Mouse (Mus musculus) mesoderm, embryonic 11.5 days (tissue): Measurements from ENCODE around the gene Vezf1.

Experiments used
- DNase-seq: peaks from one replicate; pipeline ENCODE4 v3.0.0-alpha.2; 2012; ENCODE audit warnings: low read depth, low spot score

Gene Vezf1

GRCm38 (mm10) chr11:88053821-88054220 is 14.3 kb upstream of the Vezf1 start:
- no peak for DNase-seq

GRCm38 (mm10) chr11:88054589-88054988 is 13.5 kb upstream of the Vezf1 start:
- DNase-seq = peak; percentile 58

GRCm38 (mm10) chr11:88055777-88056176 is 12.3 kb upstream of the Vezf1 start:
- no peak for DNase-seq

GRCm38 (mm10) chr11:88057788-88058187 is 10.3 kb upstream of the Vezf1 start:
- DNase-seq = no peak

- DNase-seq = peak; percentile 78
These were observed 8.9 kb upstream of the Vezf1 start for GRCm38 (mm10) chr11:88059141-88059540.

GRCm38 (mm10) chr11:88061892-88062625 is 6.0 kb upstream of the Vezf1 start:
- no peak for DNase-seq

GRCm38 (mm10) chr11:88065732-88066131 is 2.3 kb upstream of the Vezf1 start:
- no peak for DNase-seq

GRCm38 (mm10) chr11:88067191-88067585 is 891 bp upstream of the Vezf1 start:
- no peak for DNase-seq

- peak; percentile 65 for DNase-seq
These were observed 549 bp downstream of the Vezf1 start for GRCm38 (mm10) chr11:88068411-88069245.

- no peak for DNase-seq
These were observed 1.1 kb downstream of the Vezf1 start for GRCm38 (mm10) chr11:88069246-88069570.

- no peak for DNase-seq
These were observed 2.3 kb downstream of the Vezf1 start for GRCm38 (mm10) chr11:88070392-88070791.

- no peak for DNase-seq
These were observed 3.0 kb downstream of the Vezf1 start for GRCm38 (mm10) chr11:88071113-88071512.

GRCm38 (mm10) chr11:88073343-88073875 is 5.3 kb downstream of the Vezf1 start:
- no peak for DNase-seq

GRCm38 (mm10) chr11:88075701-88076100 is 7.6 kb downstream of the Vezf1 start:
- DNase-seq = no peak

- DNase-seq = no peak
These were observed 8.3 kb downstream of the Vezf1 start for GRCm38 (mm10) chr11:88076394-88076793.

- DNase-seq = no peak
These were observed 15.6 kb downstream of the Vezf1 start for GRCm38 (mm10) chr11:88083699-88084098.

- DNase-seq = peak; percentile 95
These were observed 18.9 kb downstream of the Vezf1 start for GRCm38 (mm10) chr11:88086737-88087627.

- no peak for DNase-seq
These were observed 21.1 kb downstream of the Vezf1 start for GRCm38 (mm10) chr11:88089150-88089549.

GRCm38 (mm10) chr11:88090293-88090692 is 22.2 kb downstream of the Vezf1 start:
- DNase-seq = no peak

- DNase-seq = no peak
These were observed 23.9 kb downstream of the Vezf1 start for GRCm38 (mm10) chr11:88091949-88092348.

GRCm38 (mm10) chr11:88097173-88097572 is 29.1 kb downstream of the Vezf1 start:
- DNase-seq = no peak
